Mouse (Mus musculus): ENCODE data around the gene Cfdp1. TPM values are rescaled to one million over a fixed set of nuclear protein-coding genes. Genes with fewer than 3 reads are reported as not detected.
A peak's percentile ranks its signal among the peaks of the same experiment; 100 is the strongest.

The Cfdp1 gene
- total RNA-seq (2021), result 10 to 100 TPM; 69.5 to 76.7 TPM
- long read RNA-seq, experiment 1, transcript Cfdp1-201 (7 exons, 1,178 nt), result major isoform, 148 of 174 reads
- long read RNA-seq, experiment 1, partial matches to known transcripts, result 18 of 174 reads
- long read RNA-seq, experiment 1, other reads (novel, unspliced or antisense), result 8 of 174 reads
- long read RNA-seq, experiment 2, transcript Cfdp1-201 (7 exons, 1,178 nt), result major isoform, 32 of 37 reads
- long read RNA-seq, experiment 2, partial matches to known transcripts, result 2 of 37 reads
- long read RNA-seq, experiment 2, other reads (novel, unspliced or antisense), result 3 of 37 reads

GRCm38 (mm10) chr8:111853861-111854501, at the start of gene Cfdp1:
Cfdp1 (minus strand) TSS chr8:111854291.
- DNase-seq, result peak; percentile 98

- no peak for DNase-seq
These were observed 48.0 kb upstream of the Cfdp1 start for GRCm38 (mm10) chr8:111902080-111902479.

- no peak for DNase-seq
These were observed 44.5 kb upstream of the Cfdp1 start for GRCm38 (mm10) chr8:111898586-111898985.

GRCm38 (mm10) chr8:111894955-111895354, 40.9 kb upstream of the Cfdp1 start:
- DNase-seq, result no peak

GRCm38 (mm10) chr8:111892615-111893014, 38.5 kb upstream of the Cfdp1 start:
- no peak for DNase-seq

- DNase-seq, result no peak
These were observed 37.9 kb upstream of the Cfdp1 start for GRCm38 (mm10) chr8:111891983-111892382.

- DNase-seq, result no peak
These were observed 36.8 kb upstream of the Cfdp1 start for GRCm38 (mm10) chr8:111890911-111891303.

GRCm38 (mm10) chr8:111889931-111890910, 36.1 kb upstream of the Cfdp1 start:
- DNase-seq, result no peak

GRCm38 (mm10) chr8:111888091-111888650, 34.1 kb upstream of the Cfdp1 start:
- DNase-seq, result peak in 1 of 2 experiments; percentile 21

GRCm38 (mm10) chr8:111887479-111887878, 33.4 kb upstream of the Cfdp1 start:
- no peak for DNase-seq

GRCm38 (mm10) chr8:111883615-111884014, 29.5 kb upstream of the Cfdp1 start:
- DNase-seq, result no peak

- DNase-seq, result peak; percentile 58 to 71
These were observed 27.5 kb upstream of the Cfdp1 start for GRCm38 (mm10) chr8:111881591-111881990.

GRCm38 (mm10) chr8:111877711-111878110, 23.6 kb upstream of the Cfdp1 start:
- no peak for DNase-seq

- DNase-seq, result peak; percentile 96 to 98
These were observed 22.4 kb upstream of the Cfdp1 start, which contains the start of gene Tmem170 for GRCm38 (mm10) chr8:111876355-111876948. Tmem170 (minus strand) TSS chr8:111876750.

- DNase-seq, result no peak
These were observed 21.7 kb upstream of the Cfdp1 start for GRCm38 (mm10) chr8:111875758-111876157.

- no peak for DNase-seq
These were observed 17.2 kb upstream of the Cfdp1 start for GRCm38 (mm10) chr8:111871278-111871677.

GRCm38 (mm10) chr8:111870379-111870778, 16.3 kb upstream of the Cfdp1 start:
- no peak for DNase-seq

- DNase-seq, result no peak
These were observed 14.6 kb upstream of the Cfdp1 start for GRCm38 (mm10) chr8:111868664-111869063.

- DNase-seq, result no peak
These were observed 11.8 kb upstream of the Cfdp1 start for GRCm38 (mm10) chr8:111865857-111866256.

GRCm38 (mm10) chr8:111865130-111865852, 11.2 kb upstream of the Cfdp1 start:
- DNase-seq, result no peak

- no peak for DNase-seq
These were observed 10.6 kb upstream of the Cfdp1 start for GRCm38 (mm10) chr8:111864648-111865047.

Measured in adrenal gland, postnatal 36 days (tissue).